In the genomic region with DNA sequence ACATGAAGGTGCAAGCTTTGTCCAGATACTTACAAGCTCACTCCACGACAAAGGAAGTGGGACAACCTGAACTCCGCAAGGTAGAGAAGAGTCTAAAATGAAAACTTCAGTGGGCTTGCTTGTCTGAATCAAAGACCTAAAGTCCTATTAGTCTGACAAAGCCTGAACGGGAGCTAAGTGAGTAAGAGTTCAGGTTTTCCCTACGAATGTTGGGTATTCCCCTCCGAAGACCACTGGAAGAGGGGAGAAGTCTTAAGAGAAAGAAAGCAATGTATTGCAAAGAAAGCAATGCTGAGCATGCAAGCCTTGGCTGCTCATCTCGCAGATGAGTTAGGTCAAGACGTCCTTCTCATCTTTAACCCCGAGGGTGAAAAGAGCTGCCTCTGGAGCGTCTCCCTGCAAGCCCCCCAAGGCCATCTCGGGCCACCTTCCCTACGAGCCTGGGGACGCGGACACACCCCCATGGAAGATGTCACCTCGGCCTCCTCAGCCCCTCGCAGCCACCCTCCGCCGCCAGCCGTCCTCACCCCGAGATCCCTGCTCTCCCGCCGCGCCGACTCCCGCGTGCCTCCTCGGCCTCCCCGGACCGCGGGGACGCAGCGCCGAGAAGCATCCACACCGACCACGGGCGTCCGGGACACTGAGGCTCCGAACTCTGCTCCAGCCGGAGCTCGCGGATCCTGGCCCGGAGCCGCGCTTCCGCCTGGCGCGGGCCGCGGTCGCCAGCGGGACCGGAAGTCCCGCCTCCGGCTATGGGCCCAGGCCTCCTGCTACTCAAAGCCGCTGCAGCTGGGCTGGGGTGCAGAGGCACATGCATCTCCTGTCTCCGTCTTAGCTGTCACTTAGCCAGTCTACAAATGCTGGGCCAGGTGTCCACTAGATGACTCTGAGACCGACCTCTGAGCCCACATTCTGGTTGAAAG, we compare ENCODE assay signal across 8 mouse cellular contexts. TPM values are rescaled to one million over a fixed set of nuclear protein-coding genes. Genes with fewer than 3 reads are reported as not detected.
A peak's percentile ranks its signal among the peaks of the same experiment; 100 is the strongest.
DNase-seq lines count a peak whose midpoint lies in the region; ATAC-seq and TF ChIP-seq lines count a peak whose summit lies in the region.

Gene Disp1, minus strand, starts transcription at position 727 of the 923 bp plus-strand sequence.

- H3K36me3 ChIP-seq in hindbrain, embryonic 13.5 days = no peaks in the 10 kb centered on the region

- in situ Hi-C loops in Patski (cut with MboI; ENCODE audit: low pct_unique_long_range_greater_than_20kb) = no loop called here

- no peaks in the 10 kb centered on the region for H3K27me3 ChIP-seq in Patski
- no peaks in the 10 kb centered on the region for H3K27me3 ChIP-seq in hindbrain, embryonic 13.5 days

- POLR2A ChIA-PET in Patski (lab: Charles Lee) = no interaction called here

- H3K4me2 ChIP-seq in hindbrain, embryonic 13.5 days = peak within 1 kb of the TSS; percentile 70

- ATAC-seq in Patski = peak; percentile 62
- peak; percentile 92 for ATAC-seq in hindbrain, embryonic 13.5 days (ENCODE audit: low FRiP score)

- peaks cover 21% of the 10 kb centered on the region for H3K4me1 ChIP-seq in hindbrain, embryonic 13.5 days (replicated peaks)

- no peak for TF ChIP-seq CTCF in Patski (IDR thresholded peaks at IDR 0.05)

- DNase-seq in Patski (ENCODE audit: low read depth, low spot score) = no peak
- DNase-seq in cerebellum, postnatal 10 days = peak; percentile 79 to 80
- DNase-seq in frontal cortex, postnatal 25 days (ENCODE audit: low spot score in 2 of 2) = peak; percentile 23 to 27
- peak; percentile 34 for DNase-seq in left cerebral cortex, adult 11 months (ENCODE audit: low spot score)
- peak; percentile 81 to 87 for DNase-seq in lung, postnatal 4 days
- peak; percentile 86 for DNase-seq in retina, postnatal 1 day
- DNase-seq in urinary bladder, adult 18-20 months (ENCODE audit: low spot score in 2 of 2) = peak; percentile 42 to 49

- no peaks in the 10 kb centered on the region for H3K9me3 ChIP-seq in hindbrain, embryonic 13.5 days

- H3K4me3 ChIP-seq in hindbrain, embryonic 13.5 days = peak within 1 kb of the TSS; percentile 73

- H3K9ac ChIP-seq in hindbrain, embryonic 13.5 days = peak within 1 kb of the TSS; percentile 90

- 4% methylated on average over 55 of the region's 56 CpGs for WGBS in hindbrain, embryonic 13.5 days

- peak within 1 kb of the TSS; percentile 66 for H3K27ac ChIP-seq in hindbrain, embryonic 13.5 days

- CTCF ChIA-PET in Patski (lab: Charles Lee) = interaction anchor here (0.9 kb wide), 1 partner anchor 230 kb away, joined by 3 read pairs; no protein-coding TSS in a partner anchor

RNA-seq across cellular contexts. Expression of gene Disp1, which starts in this region (rescaled TPM):
- 18.1 TPM for polyA plus RNA-seq in Patski (2021)
- polyA plus RNA-seq in hindbrain, embryonic 13.5 days (2015; fragmentation: Nextera tagmentation; extraction: Ambion mirVana) = 8.5 and 9.7 TPM in 2 replicates
